Mouse (Mus musculus) forebrain, embryonic 11.5 days (tissue): ENCODE results near the gene Mrap2. TPM values are rescaled to one million over a fixed set of nuclear protein-coding genes. Genes with fewer than 3 reads are reported as not detected.

Experiments used
- ATAC-seq: fragments of 200-750 bp; cut with Nextera tagmentation; replicated peaks from 2 replicates; pipeline ENCODE4 v1.8.0; 2017; ENCODE audit warnings: moderate TSS enrichment; ENCODE audit not compliant: low FRiP score
- DNase-seq: peaks from one replicate; pipeline ENCODE4 v3.0.0-alpha.2; 2017; ENCODE audit warnings: low spot score
- H3K27ac ChIP-seq: fragments of 300-500 bp; sonication (generic); 2 replicates; pipeline ENCODE4 v1.5.1; 2014; ENCODE audit warnings: low read depth, low read length
- H3K27me3 ChIP-seq: fragments of 300-500 bp; sonication (generic); 2 replicates; pipeline ENCODE4 v1.6.1; 2014; ENCODE audit warnings: mild to moderate bottlenecking, low read length, mixed read lengths; ENCODE audit not compliant: control insufficient read depth, insufficient read depth
- H3K36me3 ChIP-seq: fragments of 300-500 bp; sonication (generic); 2 replicates; pipeline ENCODE4 v1.6.1; 2014; ENCODE audit warnings: mild to moderate bottlenecking, low read length, moderate library complexity, mixed read lengths; ENCODE audit not compliant: control insufficient read depth, insufficient read depth
- H3K4me1 ChIP-seq: fragments of 300-500 bp; sonication (generic); replicated peaks from 2 replicates; pipeline ENCODE4 v1.6.1; 2014; ENCODE audit warnings: low read length, mixed read lengths; ENCODE audit not compliant: control insufficient read depth, insufficient read depth
- H3K4me2 ChIP-seq: fragments of 300-500 bp; sonication (generic); 2 replicates; pipeline ENCODE4 v1.6.1; 2014; ENCODE audit warnings: low read depth, mild to moderate bottlenecking, low read length, moderate library complexity, mixed read lengths; ENCODE audit not compliant: severe bottlenecking
- H3K4me3 ChIP-seq: fragments of 300-500 bp; sonication (generic); 2 replicates; pipeline ENCODE4 v1.5.1; 2014; ENCODE audit warnings: low read depth, low read length
- H3K9ac ChIP-seq: fragments of 300-500 bp; sonication (generic); 2 replicates; pipeline ENCODE4 v1.6.1; 2014; ENCODE audit warnings: low read length
- H3K9me3 ChIP-seq: fragments of 300-500 bp; sonication (generic); 2 replicates; pipeline ENCODE4 v1.6.1; 2016; ENCODE audit warnings: low read length, mixed read lengths; ENCODE audit not compliant: control insufficient read depth
- WGBS: fragments of 180-500 bp; shearing (Covaris S2); extraction: QIAGEN DNeasy Blood & Tissue Kit; methylation state at CpG from one replicate; pipeline ENCODE4 v1.1.7; 2014; 5-methylcytosine and 5-hydroxymethylcytosine counted together
- polyA plus RNA-seq: library from polyadenylated mRNA; unstranded; fragments of >200 nt; fragmentation: Nextera tagmentation; extraction: Ambion mirVana; gene quantifications from 2 replicates; pipeline ENCODE4 v1.2.1, GENCODE M21; 2014

Mrap2 gene
- polyA plus RNA-seq, 1 experiment from 2014 or later, result not detected

DNA sequence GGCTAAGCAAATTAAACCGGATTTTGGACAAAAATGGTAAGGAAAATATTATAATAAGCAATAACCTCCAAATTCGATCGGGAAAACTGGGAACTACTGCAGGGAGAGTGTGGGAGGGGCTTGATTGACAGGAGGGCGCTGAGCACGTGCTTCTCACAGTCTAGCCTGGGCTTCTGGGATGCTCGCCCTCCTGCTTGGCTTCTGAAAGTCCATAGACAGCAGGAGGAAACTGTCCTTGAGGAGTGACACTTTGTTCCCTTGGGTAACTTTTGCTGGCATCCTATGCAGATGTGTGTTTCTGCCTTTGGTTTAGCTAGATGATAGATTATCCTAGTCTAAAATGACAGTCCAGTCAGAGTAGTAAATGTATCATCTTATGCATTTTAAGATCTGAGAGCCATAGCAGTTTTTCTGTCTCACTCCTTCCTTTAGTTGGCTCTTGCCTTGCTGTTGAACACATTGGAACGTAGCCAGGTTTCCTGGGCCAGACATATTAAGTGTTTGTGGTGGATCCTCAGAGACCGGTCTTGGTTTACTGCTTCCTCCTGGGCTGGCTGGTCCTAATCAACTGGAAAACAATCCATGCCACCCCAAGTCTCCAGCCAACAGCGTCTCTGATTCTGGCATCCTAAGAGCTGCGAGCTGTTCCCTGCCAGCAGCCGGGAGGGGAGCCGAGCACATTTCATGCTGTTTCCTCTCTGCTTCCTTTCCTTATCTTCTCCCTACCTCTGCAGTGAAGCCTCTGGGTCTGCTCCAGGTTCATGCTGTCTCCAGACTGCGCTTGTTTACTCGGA is 8.1 kb upstream of the Mrap2 start:
- H3K9me3 ChIP-seq, result no peaks in the 10 kb centered on the region
- WGBS, result 77% methylated on average over 14 of the region's 14 CpGs
- H3K9ac ChIP-seq, result no peak overlapping the region
- no peak overlapping the region for H3K4me2 ChIP-seq
- H3K4me3 ChIP-seq, result no peak overlapping the region
- no peaks in the 10 kb centered on the region for H3K36me3 ChIP-seq
- no peaks in the 10 kb centered on the region for H3K4me1 ChIP-seq
- no peak overlapping the region for H3K27ac ChIP-seq
- no peak for DNase-seq
- no peak for ATAC-seq
- no peaks in the 10 kb centered on the region for H3K27me3 ChIP-seq

DNA sequence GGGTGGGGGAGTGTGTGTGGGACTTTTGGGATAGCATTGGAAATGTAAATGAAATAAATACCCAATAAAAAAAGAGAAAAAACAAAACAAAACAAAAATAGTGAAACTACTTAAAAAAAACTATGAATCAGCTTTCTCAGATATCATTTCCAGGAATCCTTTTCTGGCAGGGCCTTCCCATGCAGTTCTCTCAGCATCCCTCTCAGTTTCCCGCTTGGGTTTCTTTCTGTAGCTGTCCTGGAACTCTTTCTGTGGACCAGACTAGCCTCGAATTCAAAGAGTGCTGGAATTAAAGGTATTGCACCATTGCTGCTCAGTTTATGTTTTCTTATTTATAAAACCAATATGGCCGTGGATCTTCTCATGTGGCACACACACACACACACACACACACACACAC is 1.0 kb upstream of the Mrap2 start:
- WGBS, result 86% methylated on average over 3 of the region's 3 CpGs
- Histone ChIP-seq H3K4me1 (peaks cover 6% of the 10 kb centered on the region), H3K9ac (no peak overlapping the region), H3K4me2 (no peak overlapping the region), H3K4me3 (no peak overlapping the region), H3K9me3 (no peaks in the 10 kb centered on the region), H3K27ac (no peak overlapping the region), H3K27me3 (peaks cover 23% of the 10 kb centered on the region), H3K36me3 (no peaks in the 10 kb centered on the region)
- ATAC-seq, result no peak
- DNase-seq, result no peak

DNA sequence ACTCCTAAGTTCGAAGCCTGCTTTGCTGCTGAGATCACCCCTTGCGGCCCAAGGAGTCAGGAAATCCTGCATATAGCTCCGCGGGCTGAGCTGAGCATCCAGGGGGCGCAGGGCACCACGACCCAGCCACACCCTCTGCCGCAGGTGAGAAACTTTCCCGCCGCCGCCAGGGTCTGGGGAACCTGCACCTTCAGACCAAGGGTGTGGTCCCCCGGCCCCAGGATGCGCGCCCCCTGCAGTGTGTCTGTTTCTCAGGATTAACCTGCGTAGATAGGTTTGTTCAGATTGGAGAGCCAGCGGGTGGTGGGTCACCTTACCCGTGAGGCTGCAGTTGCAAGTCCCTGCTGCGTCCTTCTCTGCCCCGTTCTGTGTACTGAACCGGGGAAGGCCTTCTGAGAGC is 426 bp downstream of the Mrap2 start:
- H3K36me3 ChIP-seq, result no peaks in the 10 kb centered on the region
- H3K4me3 ChIP-seq, result peak overlapping the region; percentile 33
- H3K27me3 ChIP-seq, result peaks cover 23% of the 10 kb centered on the region
- H3K9ac ChIP-seq, result no peak overlapping the region
- H3K9me3 ChIP-seq, result no peaks in the 10 kb centered on the region
- ATAC-seq (peak; percentile 45), DNase-seq (peak; percentile 63)
- H3K4me2 ChIP-seq, result peak overlapping the region; percentile 65
- no peak overlapping the region for H3K27ac ChIP-seq
- peaks cover 6% of the 10 kb centered on the region for H3K4me1 ChIP-seq
- 2% methylated on average over 19 of the region's 19 CpGs for WGBS

DNA sequence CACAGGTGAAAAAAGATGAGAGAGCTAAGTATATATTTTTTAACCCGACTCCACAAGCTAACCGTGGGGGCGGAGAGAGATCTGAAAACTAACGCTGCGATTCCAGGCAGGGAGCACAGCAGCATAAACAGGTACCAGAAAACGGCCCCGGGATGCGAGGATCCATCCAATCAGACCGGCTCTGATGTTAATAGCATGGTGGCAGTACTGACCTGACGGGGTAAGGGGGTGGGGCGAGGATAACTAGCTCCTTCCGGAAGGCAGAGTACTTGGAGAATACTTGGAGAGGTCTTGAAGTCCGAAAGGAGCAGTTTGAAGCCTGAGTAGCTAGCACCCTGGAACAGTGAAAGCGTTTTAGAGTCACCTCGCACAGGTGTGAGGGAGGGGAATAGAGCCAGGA is 1.1 kb downstream of the Mrap2 start:
- WGBS, result 3% methylated on average over 15 of the region's 15 CpGs
- H3K36me3 ChIP-seq, result no peaks in the 10 kb centered on the region
- no peak overlapping the region for H3K9ac ChIP-seq
- no peak overlapping the region for H3K27ac ChIP-seq
- H3K4me1 ChIP-seq, result peaks cover 6% of the 10 kb centered on the region
- H3K4me3 ChIP-seq, result peak overlapping the region; percentile 33
- H3K9me3 ChIP-seq, result no peaks in the 10 kb centered on the region
- ATAC-seq, result no peak; the same call in 1 of the 2 replicates
- peak; percentile 56 for DNase-seq
- peak overlapping the region; percentile 65 for H3K4me2 ChIP-seq
- H3K27me3 ChIP-seq, result peaks cover 23% of the 10 kb centered on the region

DNA sequence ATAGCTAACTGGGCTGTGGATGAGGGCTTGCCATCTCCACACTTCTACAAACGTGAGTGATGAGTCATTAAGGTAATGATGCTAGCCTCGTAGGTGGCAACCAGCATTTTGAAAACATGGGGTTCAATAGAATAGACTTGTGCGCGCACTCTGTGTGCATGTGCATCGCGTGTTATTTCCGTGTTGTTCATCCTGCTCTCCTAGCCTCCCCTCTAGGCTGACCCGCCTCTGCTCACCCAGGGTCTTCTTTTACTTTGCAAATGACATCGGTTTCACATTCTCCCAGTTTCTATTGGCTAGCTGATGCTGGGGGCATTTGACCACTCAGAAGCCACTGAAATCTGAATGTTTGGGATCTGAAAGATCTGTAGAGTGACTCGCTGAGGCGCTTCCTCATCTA is 1.6 kb downstream of the Mrap2 start:
- Histone ChIP-seq H3K4me3 (0 out of 2 replicates have a peak overlapping the region, but pooled peaks have one; percentile 33), H3K4me1 (peaks cover 6% of the 10 kb centered on the region), H3K9me3 (no peaks in the 10 kb centered on the region), H3K36me3 (no peaks in the 10 kb centered on the region), H3K9ac (no peak overlapping the region), H3K4me2 (no peak overlapping the region), H3K27ac (no peak overlapping the region), H3K27me3 (peaks cover 23% of the 10 kb centered on the region)
- DNase-seq, result no peak
- ATAC-seq, result no peak
- WGBS, result 32% methylated on average over 11 of the region's 11 CpGs

DNA sequence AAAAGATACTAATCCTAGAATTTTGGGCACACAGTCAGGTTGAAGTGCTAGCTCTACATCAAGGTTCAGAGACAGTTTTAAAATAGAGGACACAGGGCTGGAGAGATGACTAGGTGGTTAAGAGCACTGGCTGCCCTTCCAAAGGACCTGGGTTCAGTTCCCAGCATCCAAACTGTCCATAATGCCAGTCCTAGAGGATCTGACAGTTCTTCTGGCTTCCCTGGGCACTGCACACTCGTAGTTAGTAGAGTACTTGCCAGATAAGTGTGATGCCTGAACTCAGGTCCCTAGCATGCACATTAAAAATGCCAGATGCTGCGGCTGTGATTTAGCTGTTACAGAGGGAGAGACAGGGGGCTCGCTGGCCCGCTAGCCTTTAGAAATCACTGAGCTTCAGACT is 2.3 kb downstream of the Mrap2 start:
- WGBS, result 86% methylated on average over 4 of the region's 4 CpGs
- H3K27ac ChIP-seq, result no peak overlapping the region

DNA sequence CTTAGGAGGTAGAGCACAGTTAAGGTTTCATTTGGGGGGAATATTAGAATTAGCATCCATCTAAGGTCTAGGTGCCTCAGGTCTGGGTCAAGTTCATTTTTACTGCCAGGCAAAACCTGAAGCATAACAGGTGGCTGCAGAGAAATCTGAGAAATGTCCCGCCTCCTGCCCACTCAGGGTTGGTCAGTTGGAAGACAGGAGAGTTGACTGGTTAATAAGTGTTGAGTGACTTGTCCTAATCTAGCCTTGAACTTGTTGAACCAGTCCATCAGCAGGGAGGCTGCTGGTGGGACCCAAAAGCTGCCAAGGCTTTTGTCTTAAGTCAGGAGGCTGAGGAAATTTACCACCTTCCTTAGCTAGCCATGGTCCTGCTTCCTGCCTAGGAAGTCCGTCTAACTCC is 3.8 kb downstream of the Mrap2 start:
- H3K9me3 ChIP-seq, result no peaks in the 10 kb centered on the region
- no peak for ATAC-seq
- no peak for DNase-seq
- H3K27ac ChIP-seq, result no peak overlapping the region
- H3K4me2 ChIP-seq, result no peak overlapping the region
- peaks cover 6% of the 10 kb centered on the region for H3K4me1 ChIP-seq
- no peak overlapping the region for H3K4me3 ChIP-seq
- H3K27me3 ChIP-seq, result peaks cover 23% of the 10 kb centered on the region
- no peaks in the 10 kb centered on the region for H3K36me3 ChIP-seq
- H3K9ac ChIP-seq, result no peak overlapping the region
- WGBS, result 79% methylated on average over 2 of the region's 2 CpGs

More for the DNA sequence above, 2.3 kb downstream of the Mrap2 start:
- H3K9ac ChIP-seq, result no peak overlapping the region
- no peaks in the 10 kb centered on the region for H3K36me3 ChIP-seq
- H3K27me3 ChIP-seq, result peaks cover 23% of the 10 kb centered on the region
- DNase-seq (no peak), ATAC-seq (no peak)
- H3K4me1 ChIP-seq, result peaks cover 6% of the 10 kb centered on the region
- H3K4me3 ChIP-seq, result no peak overlapping the region
- no peaks in the 10 kb centered on the region for H3K9me3 ChIP-seq
- no peak overlapping the region for H3K4me2 ChIP-seq

DNA sequence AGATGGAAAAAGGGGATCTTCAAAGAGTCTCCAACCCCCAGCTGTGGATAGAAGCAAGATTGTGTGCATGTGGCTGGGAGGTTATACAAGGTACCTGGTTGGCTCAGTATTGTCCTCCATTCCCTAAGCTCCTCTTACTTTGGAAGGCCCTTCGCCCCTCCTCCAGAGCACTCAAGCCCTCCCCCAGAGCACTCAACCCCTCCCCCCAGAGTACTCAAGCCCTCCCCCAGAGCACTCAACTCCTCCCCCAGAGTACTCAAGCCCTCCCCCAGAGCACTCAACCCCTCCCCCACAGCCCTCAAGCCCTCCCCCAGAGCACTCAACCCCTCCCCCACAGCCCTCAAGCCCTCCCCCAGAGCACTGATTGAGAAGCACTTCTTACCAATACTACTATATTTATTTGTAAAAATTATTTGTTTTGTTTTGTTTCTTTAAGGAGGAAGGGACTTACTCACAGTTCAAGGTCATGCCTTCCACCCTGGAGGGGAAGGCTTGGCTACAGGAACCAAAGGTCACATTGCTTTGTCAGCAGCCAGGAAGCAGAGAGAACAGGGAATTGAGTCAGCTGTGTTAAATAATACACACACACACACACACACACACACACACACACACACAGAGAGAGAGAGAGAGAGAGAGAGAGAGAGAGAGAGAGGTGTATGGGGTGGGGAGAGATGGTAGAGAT is 8.7 kb downstream of the Mrap2 start:
- ATAC-seq, result no peak
- Histone ChIP-seq H3K27ac (no peak overlapping the region), H3K9ac (no peak overlapping the region), H3K36me3 (no peaks in the 10 kb centered on the region), H3K4me3 (no peak overlapping the region), H3K4me2 (no peak overlapping the region), H3K4me1 (no peaks in the 10 kb centered on the region), H3K27me3 (no peaks in the 10 kb centered on the region), H3K9me3 (no peaks in the 10 kb centered on the region)
- no peak for DNase-seq
- 85% methylated on average over 1 of the region's 1 CpGs for WGBS
